Mouse (Mus musculus): Measurements from ENCODE around the gene Tmem50a. TPM values are rescaled to one million over a fixed set of nuclear protein-coding genes. Genes with fewer than 3 reads are reported as not detected.

The Tmem50a gene
- 138 and 139 TPM in 2 replicates for polyA plus RNA-seq (2016; fragmentation: Nextera tagmentation; extraction: Ambion mirVana)

DNA sequence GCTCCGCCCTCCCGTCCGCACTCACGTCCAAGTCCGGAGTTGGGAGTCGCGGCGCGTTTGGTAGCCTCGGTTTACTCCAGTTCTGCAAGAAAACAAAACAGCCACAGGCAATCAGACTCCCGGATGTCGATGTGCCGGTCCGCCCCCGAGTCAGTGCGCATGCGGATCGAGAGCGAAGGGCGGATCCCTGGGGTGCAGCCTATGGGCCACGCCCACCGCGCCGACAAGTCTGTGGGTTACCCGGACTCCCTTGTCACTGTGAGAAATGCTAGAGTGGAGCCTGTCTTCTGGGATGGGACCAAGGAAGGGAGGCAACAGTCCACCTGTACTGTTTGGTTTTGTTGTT lies at the start of gene Tmem50a:
Gene Tmem50a, minus strand, starts transcription at position 161 of the 346 bp plus-strand sequence.
- WGBS = under 1% methylated on average over 25 of the region's 25 CpGs
- H3K9me3 ChIP-seq = 0 out of 2 replicates have a peak, but pooled peaks cover 4% of the 10 kb centered on the region

DNA sequence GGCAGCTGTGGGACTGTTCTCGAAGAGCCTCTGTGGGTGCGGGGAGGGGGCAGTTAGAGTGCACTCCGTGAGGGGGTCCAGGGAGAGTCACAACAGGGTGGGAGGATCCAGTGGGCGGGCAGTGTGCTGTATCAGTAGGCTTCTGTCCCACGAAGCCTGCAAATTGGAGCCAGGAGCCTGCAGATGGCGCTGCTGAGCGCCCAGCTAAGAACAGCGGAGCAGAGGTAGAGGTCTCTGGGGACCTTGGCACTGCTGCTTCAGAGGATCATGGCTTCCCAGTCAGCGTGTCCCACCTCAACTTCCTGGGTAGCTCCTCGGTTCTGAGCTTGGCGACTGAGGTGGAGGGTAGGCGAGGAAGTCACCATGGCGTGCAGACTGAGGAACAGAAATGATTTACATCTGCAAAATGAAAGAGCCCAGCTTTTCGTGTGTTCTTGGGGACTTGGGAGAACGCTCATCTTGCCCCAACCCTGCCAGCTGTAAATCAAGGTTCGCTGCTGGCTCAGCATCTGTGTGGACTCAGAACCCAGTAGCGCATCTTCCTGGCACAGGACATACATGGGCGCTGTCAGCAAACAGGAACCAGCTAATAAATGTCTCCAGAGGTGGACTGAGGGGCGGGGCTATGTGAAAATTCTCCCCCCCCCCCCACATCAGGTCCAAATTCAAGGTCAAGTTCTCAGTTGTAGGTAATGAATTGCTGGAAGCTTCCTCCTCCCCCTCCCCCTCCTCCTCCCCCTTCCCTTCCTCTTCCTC lies 48.4 kb upstream of the Tmem50a start:
- Histone ChIP-seq H3K4me1 (0 out of 2 replicates have a peak, but pooled peaks cover 4% of the 10 kb centered on the region), H3K36me3 (replicated peaks) (no peaks in the 10 kb centered on the region), H3K4me3 (replicated peaks) (no peak overlapping the region), H3K4me2 (peak overlapping the region; percentile 3; the same call in 1 of the 2 replicates), H3K27me3 (peaks cover 11% of the 10 kb centered on the region), H3K9ac (0 out of 2 replicates have a peak overlapping the region, but pooled peaks have one; percentile 4), H3K9me3 (0 out of 2 replicates have a peak, but pooled peaks cover 3% of the 10 kb centered on the region), H3K27ac (no peak overlapping the region)
- WGBS = 26% methylated on average over 19 of the region's 19 CpGs
- no peak for ATAC-seq (ENCODE audit: low FRiP score)

More for the DNA sequence above, at the start of gene Tmem50a:
- Histone ChIP-seq H3K9ac (peak within 1 kb of the TSS; percentile 95), H3K4me2 (peak within 1 kb of the TSS; percentile 67), H3K27ac (peak within 1 kb of the TSS; percentile 86), H3K27me3 (no peaks in the 10 kb centered on the region), H3K36me3 (replicated peaks) (peaks cover 17% of the 10 kb centered on the region), H3K4me1 (peaks cover 16% of the 10 kb centered on the region), H3K4me3 (replicated peaks) (peak within 1 kb of the TSS; percentile 88)
- peak; percentile 94 for ATAC-seq (ENCODE audit: low FRiP score)

- H3K36me3 ChIP-seq (replicated peaks) = no peaks in the 10 kb centered on the region
- no peaks in the 10 kb centered on the region for H3K9me3 ChIP-seq
- no peak overlapping the region for H3K4me2 ChIP-seq
- H3K4me3 ChIP-seq (replicated peaks) = no peak overlapping the region
- ATAC-seq (ENCODE audit: low FRiP score) = no peak
- H3K9ac ChIP-seq = no peak overlapping the region
- H3K4me1 ChIP-seq = peaks cover 10% of the 10 kb centered on the region; the same call in 1 of the 2 replicates
- 25% methylated on average over 3 of the region's 3 CpGs for WGBS
- H3K27ac ChIP-seq = no peak overlapping the region
- peaks cover 17% of the 10 kb centered on the region; the same call in 1 of the 2 replicates for H3K27me3 ChIP-seq
Observed at GRCm38 (mm10) chr4:134956328-134956727, 41.5 kb upstream of the Tmem50a start.

GRCm38 (mm10) chr4:134955845-134956244 lies 41.0 kb upstream of the Tmem50a start:
- Histone ChIP-seq H3K4me2 (no peak overlapping the region), H3K4me3 (replicated peaks) (no peak overlapping the region), H3K36me3 (replicated peaks) (no peaks in the 10 kb centered on the region), H3K4me1 (peaks cover 10% of the 10 kb centered on the region; the same call in 1 of the 2 replicates), H3K9me3 (no peaks in the 10 kb centered on the region), H3K27me3 (peaks cover 17% of the 10 kb centered on the region; the same call in 1 of the 2 replicates), H3K27ac (no peak overlapping the region), H3K9ac (no peak overlapping the region)
- 87% methylated on average over 3 of the region's 3 CpGs for WGBS
- ATAC-seq (ENCODE audit: low FRiP score) = no peak

DNA sequence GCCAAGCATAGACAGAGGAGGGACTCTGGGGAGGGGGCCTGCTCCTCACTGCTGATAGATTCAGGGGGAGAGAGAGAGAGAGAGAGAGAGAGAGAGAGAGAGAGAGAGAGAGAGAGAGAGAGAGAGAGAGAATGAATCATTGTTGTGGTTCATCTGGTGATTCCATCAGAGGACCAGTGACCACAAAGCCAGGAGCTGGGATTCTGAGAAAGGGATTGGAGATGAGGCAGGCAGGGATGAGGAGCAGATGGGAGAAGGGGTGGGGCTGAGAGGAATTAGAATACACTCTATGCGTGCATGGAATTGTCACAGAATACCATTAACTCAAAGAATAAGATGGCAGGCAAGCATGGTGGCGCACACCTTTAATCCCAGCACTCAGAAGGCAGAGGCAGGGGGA lies 40.4 kb upstream of the Tmem50a start:
- Histone ChIP-seq H3K9me3 (no peaks in the 10 kb centered on the region), H3K9ac (no peak overlapping the region), H3K4me3 (replicated peaks) (no peak overlapping the region), H3K27ac (no peak overlapping the region), H3K4me1 (peaks cover 16% of the 10 kb centered on the region), H3K4me2 (no peak overlapping the region), H3K27me3 (peaks cover 17% of the 10 kb centered on the region; the same call in 1 of the 2 replicates), H3K36me3 (replicated peaks) (no peaks in the 10 kb centered on the region)
- ATAC-seq (ENCODE audit: low FRiP score) = no peak
- WGBS = 84% methylated on average over 2 of the region's 2 CpGs

GRCm38 (mm10) chr4:134954461-134954860 lies 39.6 kb upstream of the Tmem50a start:
- H3K4me2 ChIP-seq = no peak overlapping the region
- no peak overlapping the region for H3K4me3 ChIP-seq (replicated peaks)
- WGBS = 29% methylated on average over 15 of the region's 15 CpGs
- peaks cover 16% of the 10 kb centered on the region for H3K4me1 ChIP-seq
- H3K27ac ChIP-seq = no peak overlapping the region
- ATAC-seq (ENCODE audit: low FRiP score) = no peak
- peaks cover 17% of the 10 kb centered on the region; the same call in 1 of the 2 replicates for H3K27me3 ChIP-seq
- no peaks in the 10 kb centered on the region for H3K9me3 ChIP-seq
- no peaks in the 10 kb centered on the region for H3K36me3 ChIP-seq (replicated peaks)
- H3K9ac ChIP-seq = no peak overlapping the region

DNA sequence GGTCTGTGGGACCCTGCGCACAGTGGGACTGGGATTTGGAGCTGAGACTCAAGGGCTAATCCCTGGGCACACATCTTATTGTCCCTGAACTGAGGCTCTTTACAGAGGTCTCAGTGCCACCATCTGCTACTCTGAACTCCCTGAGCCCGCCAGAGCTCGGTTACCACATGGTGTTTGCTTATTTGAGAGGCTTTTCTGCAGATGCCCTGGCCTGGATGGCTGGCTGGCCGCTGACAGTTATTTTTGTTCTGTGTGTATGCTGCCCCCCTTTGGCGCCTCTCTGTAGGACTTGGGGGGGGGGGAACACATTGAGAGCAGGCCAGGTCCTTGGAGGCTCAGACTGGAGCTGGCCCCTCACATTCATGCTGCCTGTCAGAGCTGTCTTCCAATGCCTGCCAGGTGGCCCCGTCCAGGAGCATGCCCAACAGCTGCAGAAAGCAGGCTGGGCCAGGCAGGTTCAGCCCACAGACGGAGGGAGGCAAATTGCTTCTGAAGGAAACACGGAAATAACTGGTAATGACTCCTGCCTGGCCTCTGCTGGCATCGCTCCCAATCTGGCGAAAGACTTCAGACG lies 35.8 kb upstream of the Tmem50a start:
- Histone ChIP-seq H3K4me3 (replicated peaks) (no peak overlapping the region), H3K27me3 (peaks cover 10% of the 10 kb centered on the region; the same call in 1 of the 2 replicates), H3K9ac (no peak overlapping the region), H3K4me1 (peaks cover 21% of the 10 kb centered on the region), H3K4me2 (no peak overlapping the region), H3K9me3 (no peaks in the 10 kb centered on the region), H3K27ac (peak overlapping the region; percentile 62), H3K36me3 (replicated peaks) (no peaks in the 10 kb centered on the region)
- peak; percentile 78 for ATAC-seq (ENCODE audit: low FRiP score)
- 27% methylated on average over 11 of the region's 11 CpGs for WGBS

GRCm38 (mm10) chr4:134946024-134946744 lies 31.4 kb upstream of the Tmem50a start:
- no peaks in the 10 kb centered on the region for H3K9me3 ChIP-seq
- no peak; the same call in 1 of the 2 replicates for ATAC-seq (ENCODE audit: low FRiP score)
- H3K4me3 ChIP-seq (replicated peaks) = peak overlapping the region; percentile 19
- H3K27me3 ChIP-seq = peaks cover 33% of the 10 kb centered on the region
- H3K36me3 ChIP-seq (replicated peaks) = no peaks in the 10 kb centered on the region
- H3K9ac ChIP-seq = no peak overlapping the region
- peaks cover 11% of the 10 kb centered on the region for H3K4me1 ChIP-seq
- H3K4me2 ChIP-seq = peak overlapping the region; percentile 48
- WGBS = 18% methylated on average over 17 of the region's 17 CpGs
- H3K27ac ChIP-seq = no peak overlapping the region

GRCm38 (mm10) chr4:134943758-134944538 lies 29.1 kb upstream of the Tmem50a start:
- H3K36me3 ChIP-seq (replicated peaks) = no peaks in the 10 kb centered on the region
- no peak overlapping the region for H3K4me2 ChIP-seq
- no peak overlapping the region for H3K9ac ChIP-seq
- no peak for ATAC-seq (ENCODE audit: low FRiP score)
- H3K4me1 ChIP-seq = peaks cover 5% of the 10 kb centered on the region
- no peak overlapping the region for H3K27ac ChIP-seq
- no peak overlapping the region for H3K4me3 ChIP-seq (replicated peaks)
- H3K9me3 ChIP-seq = no peaks in the 10 kb centered on the region
- peaks cover 41% of the 10 kb centered on the region for H3K27me3 ChIP-seq
- 55% methylated on average over 27 of the region's 27 CpGs for WGBS

DNA sequence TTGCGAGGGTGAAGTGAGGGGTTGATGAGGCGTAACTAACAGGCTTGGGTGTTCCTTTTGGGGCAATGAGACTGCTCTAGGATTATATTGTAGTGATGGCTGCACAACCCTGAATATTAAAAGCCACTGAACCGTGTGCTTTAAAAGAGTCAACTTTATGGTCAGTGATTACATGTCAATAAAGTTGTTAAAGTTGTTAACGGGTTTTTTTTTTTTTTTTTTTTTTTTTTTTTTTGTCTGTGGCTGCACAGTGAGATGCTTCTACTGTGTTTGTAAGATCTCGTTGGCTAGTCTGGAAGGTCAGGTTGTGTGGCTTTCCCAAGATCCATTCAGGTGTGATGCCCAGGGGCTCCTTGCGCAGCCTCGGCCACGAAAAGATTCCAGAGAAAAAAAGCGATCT lies 25.1 kb upstream of the Tmem50a start:
- Histone ChIP-seq H3K4me1 (no peaks in the 10 kb centered on the region), H3K9me3 (no peaks in the 10 kb centered on the region), H3K36me3 (replicated peaks) (peaks cover 25% of the 10 kb centered on the region), H3K27ac (no peak overlapping the region), H3K27me3 (peaks cover 35% of the 10 kb centered on the region), H3K9ac (no peak overlapping the region), H3K4me2 (no peak overlapping the region), H3K4me3 (replicated peaks) (no peak overlapping the region)
- no peak for ATAC-seq (ENCODE audit: low FRiP score)
- WGBS = 59% methylated on average over 9 of the region's 9 CpGs

DNA sequence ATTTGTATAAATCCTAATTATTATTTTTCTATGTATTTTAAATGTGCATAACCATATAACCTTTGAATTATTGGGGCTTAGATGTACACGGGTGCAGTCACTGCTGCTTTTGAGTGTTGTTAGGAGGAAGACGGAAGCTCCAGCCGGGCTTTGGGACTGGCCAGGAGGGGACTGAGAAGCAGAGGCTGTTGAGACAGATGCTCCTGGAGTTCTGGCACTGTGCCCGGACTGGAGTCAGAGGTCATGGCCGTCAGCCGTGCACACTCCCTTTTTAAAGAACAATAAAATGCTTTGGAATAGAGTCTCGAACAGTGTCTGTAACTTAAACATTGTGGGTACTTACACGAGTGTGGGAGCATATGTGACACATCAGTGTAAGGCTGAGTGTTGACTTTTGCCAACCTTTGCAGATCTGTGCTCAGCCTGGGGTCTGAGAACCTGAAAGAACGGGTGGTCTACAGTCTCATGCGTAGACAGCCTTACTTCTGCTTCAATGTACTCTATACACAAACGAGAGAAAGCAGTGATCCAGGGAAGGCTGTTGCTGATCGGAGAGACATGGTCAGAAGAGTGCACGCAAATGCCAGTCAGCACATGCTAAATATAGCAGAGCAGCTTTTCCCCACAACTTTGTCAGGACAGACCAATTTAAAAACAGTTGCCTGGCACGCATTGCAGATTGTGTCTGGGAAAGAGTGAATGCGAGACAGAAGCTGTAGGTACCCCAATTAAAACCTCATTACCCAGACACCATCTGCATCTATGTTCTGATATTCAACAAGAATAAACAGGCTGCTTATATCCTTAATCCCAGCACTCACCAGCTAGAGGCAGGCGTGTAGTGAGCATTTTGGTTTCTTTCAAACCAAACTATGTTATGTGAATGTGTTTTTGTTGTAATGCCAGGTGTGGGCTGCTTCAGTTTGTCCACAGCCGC lies 22.7 kb upstream of the Tmem50a start:
- H3K27ac ChIP-seq = no peak overlapping the region
- WGBS = 69% methylated on average over 17 of the region's 17 CpGs
- H3K4me3 ChIP-seq (replicated peaks) = no peak overlapping the region
- no peak overlapping the region for H3K9ac ChIP-seq
- peaks cover 43% of the 10 kb centered on the region for H3K36me3 ChIP-seq (replicated peaks)
- no peaks in the 10 kb centered on the region for H3K9me3 ChIP-seq
- ATAC-seq (ENCODE audit: low FRiP score) = no peak
- H3K4me2 ChIP-seq = no peak overlapping the region
- H3K4me1 ChIP-seq = no peaks in the 10 kb centered on the region
- peaks cover 15% of the 10 kb centered on the region; the same call in 1 of the 2 replicates for H3K27me3 ChIP-seq
